Mouse (Mus musculus) myocyte (in vitro differentiated cells): ENCODE results near the gene Pitx3. TPM values are rescaled to one million over a fixed set of nuclear protein-coding genes. Genes with fewer than 3 reads are reported as not detected.

Source experiments
- H3K27me3 ChIP-seq: one replicate; pipeline ENCODE4 v1.6.1; 2011; ENCODE audit not compliant: control insufficient read depth, insufficient read depth, insufficient read length
- H3K36me3 ChIP-seq: one replicate; pipeline ENCODE4 v1.6.1; 2011; ENCODE audit not compliant: control insufficient read depth, insufficient read depth
- H3K4me2 ChIP-seq: one replicate; pipeline ENCODE4 v1.6.1; 2011; ENCODE audit warnings: low read depth, control low read depth
- H3K4me3 ChIP-seq: one replicate; pipeline ENCODE4 v1.5.1; 2011; ENCODE audit warnings: mild to moderate bottlenecking, control low read depth, moderate library complexity
- H3K79me2 ChIP-seq: one replicate; pipeline ENCODE4 v1.6.1; 2011; ENCODE audit not compliant: control insufficient read depth, insufficient read depth
- H3ac ChIP-seq: one replicate; pipeline ENCODE4 v1.6.1; 2011; ENCODE audit not compliant: control insufficient read depth, insufficient read length
- CEBPB ChIP-seq: IDR thresholded peaks from 2 replicates; pipeline ENCODE4 v1.6.1; 2011; ENCODE audit warnings: mild to moderate bottlenecking, moderate library complexity; ENCODE audit not compliant: poor library complexity, insufficient read depth, severe bottlenecking
- E2F4 ChIP-seq: IDR thresholded peaks from one replicate; pipeline ENCODE4 v1.6.1; 2011; ENCODE audit warnings: mild to moderate bottlenecking, control low read depth, moderate library complexity; ENCODE audit not compliant: insufficient read depth
- MAX ChIP-seq: IDR thresholded peaks from one replicate; pipeline ENCODE4 v1.6.1; 2011; ENCODE audit warnings: low read depth, mild to moderate bottlenecking, control low read depth
- MYOD1 ChIP-seq, 3 experiments: IDR thresholded peaks; one replicate each; pipeline ENCODE4 v1.6.1; 2011; ENCODE audit warnings: control low read depth in 2 of 3, low read depth in 2 of 3, mild to moderate bottlenecking in 2 of 3, moderate library complexity in 1 of 3; ENCODE audit not compliant: insufficient read length in 2 of 3, control insufficient read depth in 1 of 3
- MYOG ChIP-seq, 3 experiments: IDR thresholded peaks; one replicate each; pipeline ENCODE4 v1.6.1; 2011; ENCODE audit warnings: control low read depth in 2 of 3, low read depth in 2 of 3, mild to moderate bottlenecking in 2 of 3; ENCODE audit not compliant: insufficient read length in 2 of 3, control insufficient read depth in 1 of 3, insufficient read depth in 1 of 3
- POLR2A ChIP-seq: IDR thresholded peaks from one replicate; pipeline ENCODE4 v1.6.1; 2011; ENCODE audit warnings: low read depth, mild to moderate bottlenecking, control low read depth, moderate library complexity; ENCODE audit not compliant: insufficient read length
- POLR2AphosphoS2 ChIP-seq: IDR thresholded peaks from one replicate; pipeline ENCODE4 v1.6.1; 2011; ENCODE audit warnings: low read depth, control low read depth; ENCODE audit not compliant: insufficient read length
- REST ChIP-seq: IDR thresholded peaks from one replicate; pipeline ENCODE4 v1.6.1; 2011; ENCODE audit warnings: mild to moderate bottlenecking, control low read depth, moderate library complexity; ENCODE audit not compliant: insufficient read depth, insufficient read length
- SRF ChIP-seq: IDR thresholded peaks from one replicate; pipeline ENCODE4 v1.6.1; 2011; ENCODE audit warnings: low read depth; ENCODE audit not compliant: control insufficient read depth, insufficient read length
- TCF12 ChIP-seq: IDR thresholded peaks from one replicate; pipeline ENCODE4 v1.6.1; 2011; ENCODE audit warnings: mild to moderate bottlenecking, control low read depth; ENCODE audit not compliant: poor library complexity, insufficient read depth, severe bottlenecking
- TCF3 ChIP-seq: IDR thresholded peaks from one replicate; pipeline ENCODE4 v1.6.1; 2011; ENCODE audit warnings: low read depth, control low read depth; ENCODE audit not compliant: insufficient read length
- USF1 ChIP-seq: IDR thresholded peaks from one replicate; pipeline ENCODE4 v1.6.1; 2011; ENCODE audit warnings: low read depth, mild to moderate bottlenecking, control low read depth, moderate library complexity
- polyA plus RNA-seq: library from polyadenylated mRNA; unstranded; fragments of >200 nt; fragmentation: generic; extraction: Trizol; gene quantifications from one replicate; pipeline ENCODE4 v1.2.1, GENCODE M21; 2012; ENCODE audit warnings: missing spikeins

The Pitx3 gene
- polyA plus RNA-seq, 1 experiment: 9.3 TPM

- no peak overlapping the region for H3ac ChIP-seq
- no peaks in the 10 kb centered on the region for H3K79me2 ChIP-seq
- no peaks in the 10 kb centered on the region for H3K36me3 ChIP-seq
- H3K4me3 ChIP-seq: no peak overlapping the region
- H3K4me2 ChIP-seq: no peak overlapping the region
- no peak for TF ChIP-seq E2F4
- no peak for TF ChIP-seq POLR2AphosphoS2
- no peak for TF ChIP-seq MYOG (IDR thresholded peaks at IDR 0.05; ENCODE audit: control insufficient read depth in 1 of 3, insufficient read depth in 1 of 3, insufficient read length in 2 of 3, low read depth in 2 of 3)
- TF ChIP-seq MAX: no peak
- TF ChIP-seq SRF: no peak
- TF ChIP-seq POLR2A: no peak
- no peak for TF ChIP-seq CEBPB
- TF ChIP-seq TCF12: no peak
- no peak for TF ChIP-seq TCF3
- TF ChIP-seq MYOD1 (IDR thresholded peaks at IDR 0.05; ENCODE audit: control insufficient read depth in 1 of 3, insufficient read length in 2 of 3, low read depth in 2 of 3): no peak
- TF ChIP-seq USF1: no peak
- TF ChIP-seq REST: no peak
- H3K27me3 ChIP-seq: peaks cover 14% of the 10 kb centered on the region
Observed at GRCm38 (mm10) chr19:46110781-46111180, 37.3 kb downstream of the Pitx3 start.

DNA sequence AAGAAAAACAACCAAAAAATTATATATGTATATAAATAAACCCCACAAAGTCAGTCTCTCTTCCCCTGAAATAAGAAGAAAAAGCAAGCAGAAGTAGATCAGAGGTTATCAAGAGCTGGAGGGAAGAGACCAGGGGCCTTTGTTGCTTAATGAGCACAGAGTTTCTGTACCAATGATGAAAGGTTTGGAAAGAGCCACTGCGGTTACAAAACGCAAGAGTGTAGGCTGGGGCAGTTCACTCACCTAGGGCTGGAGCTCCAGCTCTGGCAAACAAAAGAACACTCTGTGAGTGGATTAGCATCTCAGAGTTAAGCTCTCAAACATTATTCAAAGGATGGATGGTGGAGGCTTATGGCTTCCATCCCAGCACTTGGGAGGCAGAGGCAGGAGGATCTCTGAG is 37.9 kb downstream of the Pitx3 start:
- Histone ChIP-seq H3ac (no peak overlapping the region), H3K4me3 (no peak overlapping the region), H3K36me3 (no peaks in the 10 kb centered on the region), H3K27me3 (peaks cover 10% of the 10 kb centered on the region), H3K79me2 (no peaks in the 10 kb centered on the region), H3K4me2 (no peak overlapping the region)
- TF ChIP-seq TCF3 (no peak), USF1 (no peak), MYOD1 (IDR thresholded peaks at IDR 0.05; ENCODE audit: control insufficient read depth in 1 of 3, insufficient read length in 2 of 3, low read depth in 2 of 3) (no peak), E2F4 (no peak), TCF12 (no peak), MAX (no peak), POLR2AphosphoS2 (no peak), CEBPB (no peak), REST (no peak), SRF (no peak), MYOG (IDR thresholded peaks at IDR 0.05; ENCODE audit: control insufficient read depth in 1 of 3, insufficient read depth in 1 of 3, insufficient read length in 2 of 3, low read depth in 2 of 3) (no peak), POLR2A (no peak)

GRCm38 (mm10) chr19:46104187-46104557 is 44.0 kb downstream of the Pitx3 start:
- Histone ChIP-seq H3ac (no peak overlapping the region), H3K36me3 (no peaks in the 10 kb centered on the region), H3K4me2 (no peak overlapping the region), H3K4me3 (no peak overlapping the region), H3K27me3 (peaks cover 4% of the 10 kb centered on the region), H3K79me2 (no peaks in the 10 kb centered on the region)
- TF ChIP-seq SRF (no peak), POLR2A (no peak), USF1 (no peak), TCF3 (no peak), MYOG (IDR thresholded peaks at IDR 0.05; ENCODE audit: control insufficient read depth in 1 of 3, insufficient read depth in 1 of 3, insufficient read length in 2 of 3, low read depth in 2 of 3) (no peak), MYOD1 (IDR thresholded peaks at IDR 0.05; ENCODE audit: control insufficient read depth in 1 of 3, insufficient read length in 2 of 3, low read depth in 2 of 3) (no peak), TCF12 (no peak), REST (no peak), E2F4 (no peak), CEBPB (no peak), MAX (no peak), POLR2AphosphoS2 (no peak)

- H3K4me3 ChIP-seq: no peak overlapping the region
- H3ac ChIP-seq: no peak overlapping the region
- peaks cover 3% of the 10 kb centered on the region for H3K27me3 ChIP-seq
- TF ChIP-seq MYOD1 (IDR thresholded peaks at IDR 0.05; ENCODE audit: control insufficient read depth in 1 of 3, insufficient read length in 2 of 3, low read depth in 2 of 3) (no peak), POLR2A (no peak), MYOG (IDR thresholded peaks at IDR 0.05; ENCODE audit: control insufficient read depth in 1 of 3, insufficient read depth in 1 of 3, insufficient read length in 2 of 3, low read depth in 2 of 3) (no peak), TCF12 (no peak), POLR2AphosphoS2 (no peak), SRF (no peak), MAX (no peak), USF1 (no peak), CEBPB (no peak), E2F4 (no peak), TCF3 (no peak), REST (no peak)
- H3K4me2 ChIP-seq: no peak overlapping the region
- H3K36me3 ChIP-seq: no peaks in the 10 kb centered on the region
- H3K79me2 ChIP-seq: no peaks in the 10 kb centered on the region
Observed at GRCm38 (mm10) chr19:46103437-46104186, 44.5 kb downstream of the Pitx3 start.
